Mouse (Mus musculus): ENCODE data around the gene Cdc42bpg. TPM values are rescaled to one million over a fixed set of nuclear protein-coding genes. Genes with fewer than 3 reads are reported as not detected.

The Cdc42bpg gene
- total and polyA plus RNA-seq, 2 experiments from 2014 or later, result 0.23 to 4.7 TPM

GRCm38 (mm10) chr19:6349215-6349983 is 43.1 kb downstream of the Cdc42bpg start:
- no peak overlapping the region for H3K9ac ChIP-seq
- peaks cover 70% of the 10 kb centered on the region for H3K36me3 ChIP-seq (ENCODE audit: insufficient read depth)
- no peaks in the 10 kb centered on the region for H3K9me3 ChIP-seq (ENCODE audit: low read length)
- H3K27me3 ChIP-seq (ENCODE audit: insufficient read depth, low read length), result no peaks in the 10 kb centered on the region
- no peak overlapping the region for H3K4me2 ChIP-seq (ENCODE audit: low read depth)
- TF ChIP-seq CTCF (IDR thresholded peaks at IDR 0.05; ENCODE audit: low read depth), result no peak
- no peak for DNase-seq
- no peak overlapping the region for H3K4me3 ChIP-seq (ENCODE audit: low read depth, low read length)
- ATAC-seq, result no peak
- H3K4me1 ChIP-seq (ENCODE audit: insufficient read depth), result no peaks in the 10 kb centered on the region
- no peak overlapping the region for H3K27ac ChIP-seq (ENCODE audit: low read depth, low read length)
- 62% methylated on average over 14 of the region's 14 CpGs for WGBS

GRCm38 (mm10) chr19:6351431-6352106 is 45.3 kb downstream of the Cdc42bpg start:
- no peaks in the 10 kb centered on the region for H3K4me1 ChIP-seq (ENCODE audit: insufficient read depth)
- peaks cover 48% of the 10 kb centered on the region for H3K36me3 ChIP-seq (ENCODE audit: insufficient read depth)
- H3K9me3 ChIP-seq (ENCODE audit: low read length), result no peaks in the 10 kb centered on the region
- 60% methylated on average over 14 of the region's 14 CpGs for WGBS
- DNase-seq (no peak), ATAC-seq (no peak)
- no peak for TF ChIP-seq CTCF (IDR thresholded peaks at IDR 0.05; ENCODE audit: low read depth)
- H3K4me2 ChIP-seq (ENCODE audit: low read depth), result no peak overlapping the region
- H3K27me3 ChIP-seq (ENCODE audit: insufficient read depth, low read length), result no peaks in the 10 kb centered on the region
- H3K9ac ChIP-seq, result no peak overlapping the region
- no peak overlapping the region for H3K4me3 ChIP-seq (ENCODE audit: low read depth, low read length)
- H3K27ac ChIP-seq (ENCODE audit: low read depth, low read length), result no peak overlapping the region

- ATAC-seq, result no peak
- WGBS, result 92% methylated on average over 2 of the region's 2 CpGs
- Histone ChIP-seq H3K4me2 (ENCODE audit: low read depth) (no peak overlapping the region), H3K9ac (no peak overlapping the region), H3K4me3 (ENCODE audit: low read depth, low read length) (no peak overlapping the region), H3K9me3 (ENCODE audit: low read length) (no peaks in the 10 kb centered on the region), H3K4me1 (ENCODE audit: insufficient read depth) (no peaks in the 10 kb centered on the region), H3K27ac (ENCODE audit: low read depth, low read length) (no peak overlapping the region), H3K27me3 (ENCODE audit: insufficient read depth, low read length) (no peaks in the 10 kb centered on the region), H3K36me3 (ENCODE audit: insufficient read depth) (peaks cover 43% of the 10 kb centered on the region)
- no peak for DNase-seq
- TF ChIP-seq CTCF (IDR thresholded peaks at IDR 0.05; ENCODE audit: low read depth), result no peak
These were observed 45.9 kb downstream of the Cdc42bpg start for GRCm38 (mm10) chr19:6352107-6352505.

GRCm38 (mm10) chr19:6354030-6354429 is 47.8 kb downstream of the Cdc42bpg start:
- no peak overlapping the region for H3K4me3 ChIP-seq (ENCODE audit: low read depth, low read length)
- ATAC-seq, result no peak
- 77% methylated on average over 7 of the region's 7 CpGs for WGBS

GRCm38 (mm10) chr19:6361291-6361690 is 55.0 kb downstream of the Cdc42bpg start:
- no peaks in the 10 kb centered on the region for H3K27me3 ChIP-seq (ENCODE audit: insufficient read depth, low read length)

More at GRCm38 (mm10) chr19:6354030-6354429, 47.8 kb downstream of the Cdc42bpg start:
- Histone ChIP-seq H3K27me3 (ENCODE audit: insufficient read depth, low read length) (no peaks in the 10 kb centered on the region), H3K36me3 (ENCODE audit: insufficient read depth) (peaks cover 32% of the 10 kb centered on the region; the same call in 1 of the 2 replicates), H3K9ac (no peak overlapping the region), H3K4me2 (ENCODE audit: low read depth) (no peak overlapping the region), H3K9me3 (ENCODE audit: low read length) (no peaks in the 10 kb centered on the region), H3K27ac (ENCODE audit: low read depth, low read length) (no peak overlapping the region), H3K4me1 (ENCODE audit: insufficient read depth) (no peaks in the 10 kb centered on the region)
- DNase-seq, result no peak
- no peak for TF ChIP-seq CTCF (IDR thresholded peaks at IDR 0.05; ENCODE audit: low read depth)

GRCm38 (mm10) chr19:6363091-6363410 is 56.8 kb downstream of the Cdc42bpg start:
- H3K27ac ChIP-seq (ENCODE audit: low read depth, low read length), result peak overlapping the region; percentile 51
- H3K36me3 ChIP-seq (ENCODE audit: insufficient read depth), result peaks cover 25% of the 10 kb centered on the region
- no peak for TF ChIP-seq CTCF (IDR thresholded peaks at IDR 0.05; ENCODE audit: low read depth)
- H3K4me3 ChIP-seq (ENCODE audit: low read depth, low read length), result peak overlapping the region; percentile 79
- no peaks in the 10 kb centered on the region for H3K9me3 ChIP-seq (ENCODE audit: low read length)
- no peak for DNase-seq
- WGBS, result under 1% methylated on average over 11 of the region's 11 CpGs
- peak overlapping the region; percentile 31; the same call in 1 of the 2 replicates for H3K9ac ChIP-seq
- peak overlapping the region; percentile 52 for H3K4me2 ChIP-seq (ENCODE audit: low read depth)
- H3K27me3 ChIP-seq (ENCODE audit: insufficient read depth, low read length), result no peaks in the 10 kb centered on the region
- ATAC-seq, result no peak
- peaks cover 4% of the 10 kb centered on the region for H3K4me1 ChIP-seq (ENCODE audit: insufficient read depth)

More at GRCm38 (mm10) chr19:6361291-6361690, 55.0 kb downstream of the Cdc42bpg start:
- H3K27ac ChIP-seq (ENCODE audit: low read depth, low read length), result no peak overlapping the region
- H3K9ac ChIP-seq, result no peak overlapping the region
- H3K4me1 ChIP-seq (ENCODE audit: insufficient read depth), result peaks cover 4% of the 10 kb centered on the region
- WGBS, result 93% methylated on average over 3 of the region's 3 CpGs
- H3K4me3 ChIP-seq (ENCODE audit: low read depth, low read length), result no peak overlapping the region
- H3K9me3 ChIP-seq (ENCODE audit: low read length), result no peaks in the 10 kb centered on the region
- no peak overlapping the region for H3K4me2 ChIP-seq (ENCODE audit: low read depth)
- H3K36me3 ChIP-seq (ENCODE audit: insufficient read depth), result peaks cover 7% of the 10 kb centered on the region
- no peak for DNase-seq
- no peak for ATAC-seq
- no peak for TF ChIP-seq CTCF (IDR thresholded peaks at IDR 0.05; ENCODE audit: low read depth)
